Mouse (Mus musculus): ENCODE results near the gene Filip1l.

- TF ChIP-seq POLR2A (IDR thresholded peaks at IDR 0.05; ENCODE audit: control insufficient read depth, extremely low read depth, insufficient read depth, low read length, poor library complexity) (no peak), CTCF (IDR thresholded peaks at IDR 0.05; ENCODE audit: borderline replicate concordance, control insufficient read depth, extremely low read depth, insufficient read depth, low read length, poor library complexity) (no peak)
Measured at GRCm38 (mm10) chr16:57393161-57393560, 40.3 kb downstream of the Filip1l start.
